Mouse (Mus musculus): ENCODE measurements at regions not wholly inside any gene's neighbourhood (a gene's known extent, or its start where the extent isn't known, plus 50 kb on each side); places are given as distances from the start of the nearest gene placed in this dataset.
A peak's percentile ranks its signal among the peaks of the same experiment; 100 is the strongest.

DNA sequence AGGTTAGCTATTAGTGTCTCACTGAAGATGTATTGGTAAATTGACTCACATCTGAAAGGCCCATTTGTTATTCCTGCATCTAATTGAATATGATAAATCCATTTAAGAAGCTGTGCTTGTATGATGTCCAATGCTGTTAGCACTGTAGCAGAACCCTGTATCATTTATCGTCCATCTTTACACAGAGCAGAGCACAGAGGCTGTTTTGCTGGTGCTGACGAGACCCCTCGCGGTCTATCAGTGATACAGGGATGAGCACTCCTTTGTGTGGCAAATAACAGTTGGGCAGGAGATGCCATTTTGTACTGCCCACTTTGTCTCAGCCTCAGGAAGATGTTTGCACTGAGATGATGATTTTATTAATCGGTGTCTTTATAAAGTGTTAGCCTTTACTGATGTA, 528.9 kb downstream of the Dnah5 start:
- Histone ChIP-seq H3K4me1 (ENCODE audit: insufficient read depth, low read length) (no peaks in the 10 kb centered on the region), H3K9ac (replicated peaks; ENCODE audit: low read length, poor library complexity, severe bottlenecking) (no peak overlapping the region), H3K27me3 (ENCODE audit: insufficient read depth, low read length) (no peaks in the 10 kb centered on the region), H3K4me3 (ENCODE audit: low read depth, low read length) (no peak overlapping the region), H3K36me3 (ENCODE audit: insufficient read depth, low read length) (no peaks in the 10 kb centered on the region), H3K9me3 (ENCODE audit: low read length) (no peaks in the 10 kb centered on the region), H3K27ac (ENCODE audit: low read depth, low read length) (no peak overlapping the region), H3K4me2 (ENCODE audit: low read depth, low read length, poor library complexity, severe bottlenecking) (no peak overlapping the region)
- 82% methylated on average over 5 of the region's 5 CpGs for WGBS
- no peak for TF ChIP-seq CTCF (IDR thresholded peaks at IDR 0.05)
- ATAC-seq (ENCODE audit: low FRiP score): no peak
- peak; percentile 13 for DNase-seq (ENCODE audit: low spot score)

DNA sequence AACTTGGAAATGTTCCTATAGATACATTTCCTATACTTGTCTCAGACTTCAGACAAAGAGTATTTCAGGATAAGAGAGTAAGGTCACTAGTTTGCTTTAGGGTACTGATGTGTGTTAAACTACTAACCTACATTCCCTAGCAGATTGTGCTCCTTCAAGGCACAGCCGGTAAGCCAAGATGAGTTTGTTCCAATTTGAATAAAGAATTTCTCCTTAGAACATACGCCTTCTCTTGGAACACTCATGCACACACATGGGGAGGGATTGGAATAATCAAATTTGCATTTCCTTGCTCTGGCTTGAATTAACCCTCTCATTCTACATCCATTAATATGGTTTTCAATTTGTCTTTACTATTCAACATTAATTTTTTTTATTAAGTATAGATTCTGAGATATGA, 537.0 kb downstream of the Dnah5 start:
- Histone ChIP-seq H3K27ac (ENCODE audit: low read depth, low read length) (no peak overlapping the region), H3K36me3 (ENCODE audit: insufficient read depth, low read length) (no peaks in the 10 kb centered on the region), H3K4me3 (ENCODE audit: low read depth, low read length) (no peak overlapping the region), H3K4me1 (ENCODE audit: insufficient read depth, low read length) (no peaks in the 10 kb centered on the region), H3K27me3 (ENCODE audit: insufficient read depth, low read length) (no peaks in the 10 kb centered on the region), H3K9ac (replicated peaks; ENCODE audit: low read length, poor library complexity, severe bottlenecking) (no peak overlapping the region), H3K4me2 (ENCODE audit: low read depth, low read length, poor library complexity, severe bottlenecking) (no peak overlapping the region), H3K9me3 (ENCODE audit: low read length) (no peaks in the 10 kb centered on the region)
- ATAC-seq (ENCODE audit: low FRiP score) (no peak), DNase-seq (ENCODE audit: low spot score) (no peak)
- WGBS: 87% methylated on average over 2 of the region's 2 CpGs
- no peak for TF ChIP-seq CTCF (IDR thresholded peaks at IDR 0.05)

DNA sequence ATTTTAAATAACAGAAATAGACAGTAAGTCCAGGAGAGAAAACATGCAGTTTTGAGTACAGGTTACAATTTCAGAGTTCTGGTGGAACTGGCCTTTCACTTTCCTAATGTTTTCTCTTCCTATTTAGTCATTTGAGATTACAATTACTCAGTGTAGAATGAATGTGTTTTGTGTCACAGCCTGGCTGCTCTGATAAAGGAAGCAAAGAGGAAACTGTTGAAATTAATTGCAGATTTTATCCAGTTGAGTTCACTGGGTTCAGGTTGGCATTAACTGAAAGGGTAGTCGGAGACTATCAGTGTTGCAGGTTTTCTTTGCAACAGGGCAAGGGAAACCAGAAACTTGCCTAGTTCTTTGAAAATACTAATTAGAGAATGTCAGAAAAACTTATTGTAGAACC, 542.1 kb downstream of the Dnah5 start:
- WGBS: 79% methylated on average over 1 of the region's 1 CpGs
- no peak overlapping the region for H3K27ac ChIP-seq (ENCODE audit: low read depth, low read length)

DNA sequence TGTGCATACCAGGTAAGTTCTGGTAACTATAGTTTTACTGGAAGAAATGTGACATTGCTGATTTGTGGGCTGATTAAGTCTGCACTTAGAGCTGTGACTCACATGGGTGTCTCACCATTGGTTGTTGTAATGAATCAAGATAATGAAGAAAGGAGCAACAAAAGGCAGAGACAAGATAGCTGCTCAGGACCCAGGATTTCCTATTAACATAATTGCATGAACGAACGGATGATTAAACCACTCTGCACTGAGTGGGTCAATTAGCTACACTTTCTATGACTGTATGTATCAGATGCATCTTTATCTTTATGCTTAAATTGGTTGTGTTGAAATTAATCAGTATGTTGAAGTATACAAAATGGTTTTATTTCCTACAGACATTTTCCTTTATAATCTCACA, 543.1 kb downstream of the Dnah5 start:
- Histone ChIP-seq H3K4me2 (ENCODE audit: low read depth, low read length, poor library complexity, severe bottlenecking) (no peak overlapping the region), H3K27ac (ENCODE audit: low read depth, low read length) (no peak overlapping the region), H3K4me1 (ENCODE audit: insufficient read depth, low read length) (no peaks in the 10 kb centered on the region), H3K27me3 (ENCODE audit: insufficient read depth, low read length) (no peaks in the 10 kb centered on the region), H3K9ac (replicated peaks; ENCODE audit: low read length, poor library complexity, severe bottlenecking) (no peak overlapping the region), H3K4me3 (ENCODE audit: low read depth, low read length) (no peak overlapping the region), H3K36me3 (ENCODE audit: insufficient read depth, low read length) (no peaks in the 10 kb centered on the region), H3K9me3 (ENCODE audit: low read length) (no peaks in the 10 kb centered on the region)
- no peak for TF ChIP-seq CTCF (IDR thresholded peaks at IDR 0.05)
- no peak for ATAC-seq (ENCODE audit: low FRiP score)
- no peak for DNase-seq (ENCODE audit: low spot score)
- WGBS: 71% methylated on average over 2 of the region's 2 CpGs

More for the DNA sequence above, 542.1 kb downstream of the Dnah5 start:
- Histone ChIP-seq H3K4me2 (ENCODE audit: low read depth, low read length, poor library complexity, severe bottlenecking) (no peak overlapping the region), H3K9me3 (ENCODE audit: low read length) (no peaks in the 10 kb centered on the region), H3K4me3 (ENCODE audit: low read depth, low read length) (no peak overlapping the region), H3K27me3 (ENCODE audit: insufficient read depth, low read length) (no peaks in the 10 kb centered on the region), H3K4me1 (ENCODE audit: insufficient read depth, low read length) (no peaks in the 10 kb centered on the region), H3K9ac (replicated peaks; ENCODE audit: low read length, poor library complexity, severe bottlenecking) (no peak overlapping the region), H3K36me3 (ENCODE audit: insufficient read depth, low read length) (no peaks in the 10 kb centered on the region)
- DNase-seq (ENCODE audit: low spot score) (no peak), ATAC-seq (ENCODE audit: low FRiP score) (no peak)
- TF ChIP-seq CTCF (IDR thresholded peaks at IDR 0.05): no peak

- Histone ChIP-seq H3K4me2 (ENCODE audit: low read depth, low read length, poor library complexity, severe bottlenecking) (no peak overlapping the region), H3K4me3 (ENCODE audit: low read depth, low read length) (no peak overlapping the region), H3K9ac (replicated peaks; ENCODE audit: low read length, poor library complexity, severe bottlenecking) (no peak overlapping the region), H3K27me3 (ENCODE audit: insufficient read depth, low read length) (no peaks in the 10 kb centered on the region), H3K9me3 (ENCODE audit: low read length) (no peaks in the 10 kb centered on the region), H3K27ac (ENCODE audit: low read depth, low read length) (no peak overlapping the region), H3K36me3 (ENCODE audit: insufficient read depth, low read length) (no peaks in the 10 kb centered on the region), H3K4me1 (ENCODE audit: insufficient read depth, low read length) (no peaks in the 10 kb centered on the region)
- ATAC-seq (ENCODE audit: low FRiP score) (no peak; the same call in 1 of the 2 replicates), DNase-seq (ENCODE audit: low spot score) (peak; percentile 23)
- TF ChIP-seq CTCF (IDR thresholded peaks at IDR 0.05): no peak
- 90% methylated on average over 4 of the region's 4 CpGs for WGBS
Measured at GRCm38 (mm10) chr15:28758736-28759135, 555.2 kb downstream of the Dnah5 start.
